Mouse (Mus musculus) testis, adult 2 months (tissue): Measurements from ENCODE around the gene Ptpa.

Experiments
- CTCF ChIP-seq: fragments of 200-500 bp; IDR thresholded peaks from 2 replicates; pipeline ENCODE4 v1.5.1; 2012; ENCODE audit warnings: low read depth, mild to moderate bottlenecking, inconsistent platforms, low read length, moderate library complexity; ENCODE audit not compliant: control insufficient read depth, insufficient read depth, insufficient replicate concordance
- POLR2A ChIP-seq: fragments of 200-500 bp; IDR thresholded peaks from 2 replicates; pipeline ENCODE4 v1.6.1; 2012; ENCODE audit warnings: low read depth, mild to moderate bottlenecking, inconsistent platforms, low read length, moderate library complexity; ENCODE audit not compliant: control insufficient read depth

GRCm38 (mm10) chr2:30409454-30410176 lies 6.2 kb upstream of the Ptpa start:
- TF ChIP-seq POLR2A (no peak), CTCF (no peak)
